Mouse (Mus musculus) liver, embryonic 14.5 days (tissue): Measurements from ENCODE around the gene Rad54l2.

Experiments used
- CTCF ChIP-seq: IDR thresholded peaks from 2 replicates; pipeline ENCODE4 v1.5.1; 2016; ENCODE audit warnings: antibody characterized with exemption, low read depth, control low read depth
- EP300 ChIP-seq: IDR thresholded peaks from 2 replicates; pipeline ENCODE4 v1.6.1; 2016; ENCODE audit warnings: antibody characterized with exemption, low read depth

DNA sequence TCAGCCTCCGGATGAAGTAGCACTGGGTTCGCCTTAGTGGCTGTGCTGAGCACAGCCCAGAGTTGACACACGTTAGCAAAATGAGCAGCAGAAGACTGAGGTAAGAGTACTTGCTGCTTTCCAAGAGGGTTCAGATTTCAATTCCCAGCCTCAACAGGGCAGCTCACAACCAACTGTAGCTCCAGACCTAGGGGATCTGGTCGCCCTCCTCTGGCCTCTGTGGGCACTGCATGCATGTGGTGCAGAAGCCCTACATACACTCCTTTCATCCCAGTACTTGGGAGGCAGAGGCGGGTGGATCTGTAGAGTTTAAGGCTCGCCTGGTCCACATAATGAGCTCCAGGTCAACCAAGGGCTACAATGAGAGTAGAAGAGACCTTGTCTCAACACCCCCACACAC lies 145.2 kb downstream of the Rad54l2 start:
- TF ChIP-seq CTCF = peak; percentile 48
- no peak for TF ChIP-seq EP300
